In genomic region chr2:167964320-167964719, GRCm38 (mm10) we compare ENCODE assay signal across 21 mouse cellular contexts. TPM values are rescaled to one million over a fixed set of nuclear protein-coding genes. Genes with fewer than 3 reads are reported as not detected.
DNase-seq lines count a peak whose midpoint lies in the region; ATAC-seq and TF ChIP-seq lines count a peak whose summit lies in the region.
"Had no signal": no experiment of that assay in that cellular context is flagged by ENCODE, and none has a peak within 500 bp of the region (broad histone marks: within the 10 kb centered on the region; RNA-seq: fewer than 3 reads in every experiment).

No protein-coding gene starts in this region.

- ATAC-seq in stomach, postnatal 0 days (ENCODE audit: low FRiP score, low TSS enrichment): no peak
- no peak for ATAC-seq in megakaryocyte progenitor cell, adult 5-6 weeks (replicated peaks; ENCODE audit: poor library complexity)
- ATAC-seq: forebrain, embryonic 13.5 days; forebrain, postnatal 0 days had no signal

- no peaks in the 10 kb centered on the region for H3K27me3 ChIP-seq in heart, embryonic 10.5 days (ENCODE audit: insufficient read depth, poor library complexity, severe bottlenecking)
- H3K27me3 ChIP-seq in stomach, postnatal 0 days (ENCODE audit: control insufficient read depth, insufficient read depth, low read length): no peaks in the 10 kb centered on the region
- H3K27me3 ChIP-seq: forebrain, embryonic 13.5 days had no signal

- no peaks in the 10 kb centered on the region for H3K9me3 ChIP-seq in heart, embryonic 10.5 days
- no peaks in the 10 kb centered on the region for H3K9me3 ChIP-seq in stomach, postnatal 0 days (ENCODE audit: control insufficient read depth, low read length)
- H3K9me3 ChIP-seq: embryonic facial prominence, embryonic 10.5 days; forebrain, embryonic 13.5 days; hindbrain, embryonic 10.5 days had no signal

- 76% methylated on average over 9 of the region's 9 CpGs for WGBS in heart, embryonic 10.5 days
- WGBS in stomach, postnatal 0 days: 90% methylated on average over 9 of the region's 9 CpGs

- H3K36me3 ChIP-seq in heart, embryonic 10.5 days: peaks cover 54% of the 10 kb centered on the region
- H3K36me3 ChIP-seq in stomach, postnatal 0 days (ENCODE audit: control insufficient read depth, insufficient read depth, low read length): peaks cover 37% of the 10 kb centered on the region

- no peak overlapping the region for H3K9ac ChIP-seq in stomach, postnatal 0 days (ENCODE audit: low read length)
- H3K9ac ChIP-seq: forebrain, embryonic 13.5 days; forebrain, postnatal 0 days; hindbrain, embryonic 14.5 days had no signal

- TF ChIP-seq EP300 in stomach, postnatal 0 days (optimal IDR thresholded peaks at IDR 0.05): no peak

- H3K27ac ChIP-seq in heart, embryonic 10.5 days: peak overlapping the region; percentile 43
- no peak overlapping the region for H3K27ac ChIP-seq in stomach, postnatal 0 days (replicated peaks)
- H3K27ac ChIP-seq: embryonic facial prominence, embryonic 10.5 days; forebrain, embryonic 13.5 days; gastrocnemius, adult 2 months; hindbrain, embryonic 10.5 days; hindbrain, embryonic 14.5 days had no signal

- no peak for DNase-seq in heart, embryonic 10.5 days (ENCODE audit: low spot score)
- no peak for DNase-seq in heart, adult 9 months (ENCODE audit: low spot score in 2 of 2)
- peak; percentile 28 for DNase-seq in testis, postnatal 14 days (ENCODE audit: low spot score)
- DNase-seq in testis, postnatal 10 days (ENCODE audit: low spot score): no peak
- DNase-seq in lung, postnatal 25 days (ENCODE audit: low spot score): peak; percentile 89
- DNase-seq in kidney, adult 8-10 months: no peak
- DNase-seq in stomach, postnatal 0 days (ENCODE audit: low spot score): no peak
- DNase-seq: adrenal gland, postnatal 25 days; cerebellum, adult 18-20 months; cerebellum, adult 9-11 months; forebrain, postnatal 0 days; gastrocnemius, adult 2 months; gastrocnemius, postnatal 25 days; heart, postnatal 14 days had no signal

- H3K4me1 ChIP-seq in heart, embryonic 10.5 days: peaks cover 47% of the 10 kb centered on the region
- no peaks in the 10 kb centered on the region; the same call in 1 of the 2 replicates for H3K4me1 ChIP-seq in stomach, postnatal 0 days (replicated peaks; ENCODE audit: control insufficient read depth, insufficient read depth)

- no peak for TF ChIP-seq CTCF in stomach, postnatal 0 days (IDR thresholded peaks at IDR 0.05; ENCODE audit: low read depth)

- H3K4me2 ChIP-seq in stomach, postnatal 0 days (replicated peaks; ENCODE audit: low read depth): no peak overlapping the region
- H3K4me2 ChIP-seq: forebrain, embryonic 13.5 days; hindbrain, embryonic 14.5 days had no signal

- no peak overlapping the region for H3K4me3 ChIP-seq in heart, embryonic 10.5 days
- H3K4me3 ChIP-seq in stomach, postnatal 0 days (ENCODE audit: low read depth, low read length): no peak overlapping the region
- H3K4me3 ChIP-seq: embryonic facial prominence, embryonic 10.5 days; forebrain, embryonic 13.5 days; gastrocnemius, adult 2 months; hindbrain, embryonic 10.5 days had no signal

RNA-seq across cellular contexts. Expression of gene Ptpn1, which starts 32.5 kb away (rescaled TPM):
- polyA plus RNA-seq in heart, embryonic 10.5 days (2016; fragmentation: Nextera tagmentation; extraction: Ambion mirVana): 45.3 and 58.3 TPM in 2 replicates
- 51.1 and 51.3 TPM in 2 replicates for polyA plus RNA-seq in stomach, postnatal 0 days (2015; fragmentation: Nextera tagmentation; extraction: Ambion mirVana)
- 13.8 and 15.8 TPM in 2 replicates for total RNA-seq in megakaryocyte progenitor cell, adult 5-6 weeks (2015)
- 58.4 and 65.8 TPM in 2 replicates for total RNA-seq in megakaryocyte progenitor cell, adult 5-6 weeks (2017)

RNA-seq across cellular contexts. Expression of gene Ripor3, which starts 46.1 kb away (rescaled TPM):
- 1.3 and 2.5 TPM in 2 replicates for polyA plus RNA-seq in heart, embryonic 10.5 days (2016; fragmentation: Nextera tagmentation; extraction: Ambion mirVana)
- 3.0 and 3.2 TPM in 2 replicates for polyA plus RNA-seq in stomach, postnatal 0 days (2015; fragmentation: Nextera tagmentation; extraction: Ambion mirVana)
- total RNA-seq in megakaryocyte progenitor cell, adult 5-6 weeks (2015): not detected in 2 replicates
- not detected in 2 replicates for total RNA-seq in megakaryocyte progenitor cell, adult 5-6 weeks (2017)
- total RNA-seq: granulocyte monocyte progenitor cell, adult 5-6 weeks; MEL had no signal

Comparison
In these comparisons a context has a peak if more than half of its experiments do, and no peak if none do; other contexts are left out.
1. DNase-seq: peak in testis, postnatal 14 days (single experiment) and lung, postnatal 25 days (single experiment); none in heart, embryonic 10.5 days (single experiment), heart, adult 9 months (0 of 2), testis, postnatal 10 days (single experiment), kidney, adult 8-10 months (0 of 2) and stomach, postnatal 0 days (single experiment).